Mouse (Mus musculus): ENCODE data around the gene Clcn5.

- TF ChIP-seq POLR2A (IDR thresholded peaks at IDR 0.05; ENCODE audit: control insufficient read depth, low read depth, low read length) (no peak), CTCF (IDR thresholded peaks at IDR 0.05; ENCODE audit: control insufficient read depth, insufficient read depth, insufficient replicate concordance, low read depth, low read length) (no peak)
These were observed 30.2 kb downstream of the Clcn5 start for GRCm38 (mm10) chrX:7288976-7289375.

Data from testis, adult 2 months (tissue).